Mouse (Mus musculus): ENCODE data around the gene Gsg1l.
A peak's percentile ranks its signal among the peaks of the same experiment; 100 is the strongest.

Gsg1l gene

GRCm38 (mm10) chr7:126019966-126020365 lies 62.2 kb downstream of the Gsg1l start:
- DNase-seq = no peak

DNA sequence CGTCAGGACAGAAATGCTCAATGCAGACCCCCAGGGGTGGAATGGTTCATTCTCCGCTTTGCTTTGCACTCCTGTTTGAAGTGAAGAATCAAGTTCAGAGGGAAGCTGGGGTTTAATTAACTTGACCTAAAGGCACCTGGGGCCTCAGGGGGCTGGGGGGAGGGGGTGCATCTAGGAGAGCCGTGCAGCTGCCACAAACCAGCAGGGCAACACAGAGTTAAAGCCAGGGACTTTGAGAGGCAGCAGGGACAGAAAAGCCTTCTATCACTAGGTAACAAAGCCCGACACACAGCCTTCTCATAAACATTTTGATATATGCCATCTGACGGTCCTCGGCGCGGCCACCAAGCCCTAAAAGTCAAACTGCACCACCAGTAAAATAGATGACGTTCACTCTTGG lies 62.9 kb downstream of the Gsg1l start:
- DNase-seq = no peak

DNA sequence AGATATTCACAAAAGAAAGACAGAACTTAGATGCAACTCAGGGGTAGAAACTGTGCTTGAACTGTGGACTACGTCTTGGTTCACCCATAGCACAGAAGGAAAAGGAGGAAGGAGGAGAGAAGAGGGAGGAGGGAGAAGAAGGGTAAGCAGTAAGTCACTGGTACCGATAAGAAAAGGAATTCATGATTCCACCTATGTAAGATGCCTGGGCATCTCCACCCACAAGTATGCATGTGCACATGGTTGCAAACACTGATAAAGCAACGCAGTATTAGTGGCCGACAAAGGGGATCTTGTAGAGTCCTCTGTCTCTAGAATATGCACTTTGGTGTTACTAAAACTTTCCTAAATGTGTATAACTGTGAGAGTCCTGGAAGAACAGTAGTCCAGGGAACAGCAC lies 64.8 kb downstream of the Gsg1l start:
- DNase-seq = no peak

GRCm38 (mm10) chr7:126012325-126013021 lies 69.7 kb downstream of the Gsg1l start:
- no peak for DNase-seq

- no peak for DNase-seq
Observed at GRCm38 (mm10) chr7:126008789-126009148, 73.4 kb downstream of the Gsg1l start.

- no peak for DNase-seq
Observed at GRCm38 (mm10) chr7:126008139-126008788, 73.9 kb downstream of the Gsg1l start.

- DNase-seq = no peak
Observed at GRCm38 (mm10) chr7:126007132-126007910, 74.9 kb downstream of the Gsg1l start.

GRCm38 (mm10) chr7:126005274-126005673 lies 76.9 kb downstream of the Gsg1l start:
- DNase-seq = no peak

- no peak for DNase-seq
Observed at GRCm38 (mm10) chr7:126001683-126002082, 80.5 kb downstream of the Gsg1l start.

- DNase-seq = no peak
Observed at GRCm38 (mm10) chr7:125999921-126000320, 82.3 kb downstream of the Gsg1l start.

DNA sequence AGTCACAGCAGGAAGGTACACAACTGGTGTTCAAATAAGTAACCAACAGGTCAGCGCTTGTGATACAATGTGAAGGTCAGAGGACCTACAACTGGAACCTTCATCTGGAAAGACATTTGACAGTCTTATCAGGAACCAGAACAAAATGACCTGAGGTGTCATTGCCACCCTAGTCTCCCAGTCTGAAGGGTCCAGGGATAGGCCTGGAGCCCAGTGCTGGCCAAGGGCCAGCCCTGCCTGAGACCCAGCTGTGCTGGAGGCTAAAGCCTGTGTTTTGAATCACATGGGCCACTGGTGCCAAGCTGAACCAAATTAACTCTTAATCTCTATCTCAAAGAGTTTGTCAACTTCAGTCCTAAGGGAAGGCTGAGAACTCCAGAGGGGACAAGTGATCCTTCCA lies 86.1 kb downstream of the Gsg1l start:
- DNase-seq = no peak

- DNase-seq = no peak
Observed at GRCm38 (mm10) chr7:125992356-125992891, 89.8 kb downstream of the Gsg1l start.

GRCm38 (mm10) chr7:125991846-125992245 lies 90.4 kb downstream of the Gsg1l start:
- no peak for DNase-seq

- DNase-seq = peak; percentile 32
Observed at GRCm38 (mm10) chr7:125989969-125990368, 92.2 kb downstream of the Gsg1l start.

- DNase-seq = no peak
Observed at GRCm38 (mm10) chr7:125989489-125989888, 92.7 kb downstream of the Gsg1l start.

GRCm38 (mm10) chr7:125988326-125988725 lies 93.9 kb downstream of the Gsg1l start:
- DNase-seq = no peak

GRCm38 (mm10) chr7:125987117-125987516 lies 95.1 kb downstream of the Gsg1l start:
- no peak for DNase-seq

- no peak for DNase-seq
Observed at GRCm38 (mm10) chr7:125985565-125985964, 96.6 kb downstream of the Gsg1l start.

DNA sequence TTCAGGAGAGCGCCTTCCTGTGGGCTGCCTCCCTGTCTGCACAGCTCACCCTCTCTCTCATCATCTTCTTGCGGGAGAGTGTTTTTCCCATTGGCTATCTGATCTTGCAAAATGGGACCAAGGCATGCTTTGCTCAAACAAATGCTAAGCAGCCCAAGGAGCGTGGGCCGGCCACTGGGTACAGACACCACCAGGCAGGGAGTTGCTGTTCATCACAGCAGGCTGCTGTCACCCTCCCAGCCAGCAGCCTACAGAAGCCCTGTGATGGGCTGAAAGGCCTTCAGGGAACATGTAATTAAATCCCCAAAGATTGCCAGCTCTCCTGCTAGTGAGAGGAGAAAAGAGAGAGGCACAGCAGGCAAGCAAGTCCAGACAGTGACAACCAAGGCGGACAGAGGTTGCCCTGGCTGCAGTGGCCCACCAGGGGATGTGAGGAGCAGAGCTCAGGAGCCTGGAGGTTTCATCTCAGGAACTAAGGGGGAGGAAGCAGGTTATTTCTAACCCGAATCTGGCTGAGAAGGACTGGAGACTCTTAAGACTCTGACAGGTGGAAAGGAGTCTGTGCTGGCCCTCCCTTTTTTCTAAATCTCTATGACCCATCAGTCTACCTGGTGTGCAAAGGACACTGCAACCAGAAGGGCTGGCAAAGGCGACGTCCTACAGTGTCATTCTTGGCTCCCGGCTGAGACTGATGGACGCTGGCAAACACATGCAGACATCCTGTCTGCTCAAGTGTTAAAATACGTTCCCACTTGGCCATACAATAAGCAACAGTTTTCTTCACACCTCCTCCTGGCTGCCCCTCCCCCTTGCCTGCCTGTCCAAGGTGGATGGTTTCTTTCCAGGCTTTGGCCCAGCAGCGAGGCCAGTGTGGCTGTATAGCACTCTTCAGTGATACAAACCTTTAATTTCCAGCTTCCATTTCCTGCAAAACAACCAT lies 98.0 kb downstream of the Gsg1l start:
- no peak for DNase-seq

GRCm38 (mm10) chr7:125979591-125979990 lies 102.6 kb downstream of the Gsg1l start:
- DNase-seq = no peak

GRCm38 (mm10) chr7:125976695-125977094 lies 105.5 kb downstream of the Gsg1l start:
- DNase-seq = no peak

GRCm38 (mm10) chr7:125975414-125975813 lies 106.8 kb downstream of the Gsg1l start:
- DNase-seq = no peak

DNA sequence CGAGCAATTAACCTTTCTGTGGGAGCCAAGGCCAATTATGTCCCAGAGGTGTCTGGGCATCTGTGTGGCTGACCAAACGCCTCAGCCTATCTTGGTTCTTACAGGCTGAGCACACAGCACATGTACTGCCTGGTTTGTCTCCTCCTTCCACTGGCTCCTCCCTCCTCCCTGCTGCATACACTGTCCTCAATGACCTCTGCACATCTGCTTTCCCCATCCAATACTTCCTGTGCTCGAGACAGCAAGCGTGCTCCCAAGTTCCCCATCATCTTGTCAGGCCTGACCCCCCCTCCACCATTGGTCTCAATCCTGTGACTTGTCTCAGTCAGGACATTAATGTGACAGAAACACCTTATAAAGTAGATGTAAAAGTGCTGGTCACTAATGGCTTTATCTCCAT lies 108.3 kb downstream of the Gsg1l start:
- DNase-seq = no peak

Measured in kidney, adult 18-20 months (tissue).